Mouse (Mus musculus) layer of hippocampus, postnatal 36 days (tissue): ENCODE data around the gene Ttc7b. TPM values are rescaled to one million over a fixed set of nuclear protein-coding genes. Genes with fewer than 3 reads are reported as not detected.

Source experiments
- DNase-seq, 2 experiments: peaks; one replicate each; pipeline ENCODE4 v3.0.0; 2022
- total RNA-seq, 2 experiments: library from RNA; stranded (reverse); gene quantifications; 2 replicates each; pipeline ENCODE4 v1.2.3; 2021

Ttc7b gene
- total RNA-seq: 100 to 1,000 TPM; 160 to 183 TPM

DNA sequence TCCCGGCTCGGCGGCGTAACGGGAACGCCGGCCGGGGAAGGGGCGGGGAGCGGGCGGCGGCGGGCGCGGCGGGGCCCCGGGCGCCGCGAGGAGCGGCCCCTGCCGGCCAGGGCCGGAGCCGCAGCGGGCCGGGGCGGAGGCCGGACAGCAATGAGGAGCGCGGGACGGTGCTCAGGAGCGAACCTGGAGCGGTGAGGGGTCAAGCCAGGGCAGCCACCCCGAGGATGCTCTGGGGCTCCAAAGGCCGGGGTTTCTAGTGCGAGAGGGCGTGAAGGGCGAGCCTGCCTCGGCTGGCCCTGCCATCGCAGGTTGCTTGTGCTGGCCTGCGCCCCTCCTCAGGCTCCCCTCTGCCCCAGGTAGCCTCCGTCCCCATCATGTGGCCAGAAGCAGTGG, at the start of gene Ttc7b:
TSS of gene Ttc7b (minus strand) at position 33 of the 393 bp plus-strand sequence.
- DNase-seq: peak; percentile 40 to 55

DNA sequence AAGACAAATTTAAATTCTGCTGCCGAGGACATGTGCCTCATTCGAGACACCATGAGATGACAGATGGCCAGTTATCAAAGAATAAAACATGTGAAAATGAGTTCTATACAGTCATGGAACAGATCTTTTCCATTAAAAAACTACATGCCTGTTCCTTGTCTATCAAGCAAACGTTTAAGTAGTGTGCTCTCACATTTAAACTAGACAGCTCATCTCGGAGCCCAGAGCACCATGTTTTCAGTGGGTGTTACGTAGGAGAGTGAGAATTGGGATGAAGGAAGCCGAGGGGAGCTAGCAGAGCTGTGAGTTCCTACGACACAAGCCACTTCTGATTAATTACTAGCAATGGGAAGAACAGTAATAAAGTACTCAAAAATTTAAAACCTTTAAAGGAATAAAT, 48.2 kb upstream of the Ttc7b start:
- peak; percentile 49 to 57 for DNase-seq

DNA sequence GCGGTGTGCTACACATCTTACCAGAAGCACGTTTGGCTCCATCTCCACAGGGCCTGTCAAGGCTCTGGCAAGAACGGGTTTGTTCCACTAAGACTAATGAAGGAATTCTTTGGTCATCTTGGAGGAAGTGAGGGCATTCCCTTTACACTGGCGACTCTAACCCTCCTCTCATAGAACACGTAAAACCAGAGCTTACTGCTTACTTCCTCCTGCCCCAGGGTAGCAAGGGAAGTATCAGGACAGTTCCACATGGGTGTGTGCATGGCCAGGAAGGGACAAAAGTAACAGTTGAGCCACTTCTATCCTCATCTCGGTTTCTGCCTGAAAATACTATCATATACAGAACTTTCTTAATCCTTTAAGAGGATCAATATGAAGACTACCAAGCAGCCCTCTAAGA, 47.5 kb upstream of the Ttc7b start:
- no peak for DNase-seq

DNA sequence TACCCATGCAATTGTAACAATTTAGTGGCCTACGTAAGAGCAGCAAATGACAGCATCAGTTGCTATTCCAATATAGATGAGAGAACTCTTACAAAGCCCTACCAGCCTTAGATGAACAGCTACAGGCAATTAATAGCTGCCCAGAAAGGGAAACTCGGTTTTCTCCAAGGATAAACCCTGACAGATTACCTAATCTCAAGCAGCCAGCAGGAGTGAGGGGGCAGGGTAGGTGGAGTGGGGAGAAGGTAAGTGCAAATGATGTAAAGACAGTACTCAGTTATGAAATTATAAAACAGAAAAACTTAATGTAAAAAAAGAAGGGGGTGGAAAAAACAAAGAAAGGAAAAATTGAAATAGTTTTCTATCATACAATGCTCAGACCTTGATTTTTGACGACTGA, 47.0 kb upstream of the Ttc7b start:
- no peak for DNase-seq

DNA sequence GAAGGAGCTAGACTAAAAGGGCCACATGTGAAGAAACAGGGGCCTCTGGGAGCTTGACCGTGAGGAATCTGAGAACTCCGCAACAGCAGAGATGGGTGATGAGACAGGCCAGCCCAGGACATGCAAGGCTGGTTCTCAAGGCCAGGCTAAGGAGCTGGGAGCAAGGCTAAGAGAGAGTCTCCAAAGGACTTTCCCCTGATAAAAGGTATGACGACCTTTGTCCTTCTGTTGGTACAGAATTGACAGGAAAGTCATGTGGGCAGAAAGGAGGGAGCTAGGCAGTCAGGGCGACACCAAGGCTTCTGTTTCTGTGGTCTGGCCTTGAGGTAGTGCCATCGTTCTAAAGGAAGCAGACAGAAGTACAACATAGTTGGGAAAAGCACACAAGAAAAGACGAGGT, 33.0 kb upstream of the Ttc7b start:
- DNase-seq: no peak

DNA sequence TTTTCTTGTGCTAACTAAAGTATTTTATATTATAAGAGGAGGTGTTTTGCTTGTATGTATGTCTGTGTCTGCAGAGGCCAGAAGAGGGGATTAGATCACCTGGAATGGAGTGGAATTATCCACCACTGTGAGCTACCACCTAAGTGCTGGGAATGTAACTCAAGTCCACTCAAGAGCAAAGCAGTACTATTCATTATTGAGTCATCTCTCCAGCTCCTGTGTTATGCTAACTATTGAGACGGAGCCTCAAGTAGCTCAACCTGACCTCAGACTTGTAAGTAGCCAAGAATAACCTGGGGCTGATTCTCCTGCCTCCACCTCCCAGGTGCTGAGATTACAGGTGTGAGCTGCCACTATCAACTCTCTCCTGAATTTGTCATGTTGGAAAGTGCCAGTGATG, 31.3 kb upstream of the Ttc7b start:
- DNase-seq: no peak

DNA sequence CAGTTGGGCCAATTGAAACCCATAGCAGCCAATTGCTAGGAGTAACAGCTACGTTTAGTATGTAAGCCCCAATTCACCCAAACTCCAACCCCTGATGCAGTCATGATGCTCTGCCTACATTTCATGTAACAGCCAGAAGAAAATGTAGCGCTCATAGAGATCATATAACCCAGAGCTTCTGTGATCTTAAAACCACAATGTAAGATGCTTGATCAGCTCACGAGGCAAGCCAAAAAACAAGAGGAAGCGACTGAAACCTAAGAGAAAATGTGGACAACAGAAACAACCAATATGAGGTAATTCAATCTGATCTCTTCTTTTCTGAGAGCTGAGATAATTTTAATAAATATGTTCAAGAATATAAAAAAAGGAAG, 23.6 kb upstream of the Ttc7b start:
- no peak for DNase-seq

DNA sequence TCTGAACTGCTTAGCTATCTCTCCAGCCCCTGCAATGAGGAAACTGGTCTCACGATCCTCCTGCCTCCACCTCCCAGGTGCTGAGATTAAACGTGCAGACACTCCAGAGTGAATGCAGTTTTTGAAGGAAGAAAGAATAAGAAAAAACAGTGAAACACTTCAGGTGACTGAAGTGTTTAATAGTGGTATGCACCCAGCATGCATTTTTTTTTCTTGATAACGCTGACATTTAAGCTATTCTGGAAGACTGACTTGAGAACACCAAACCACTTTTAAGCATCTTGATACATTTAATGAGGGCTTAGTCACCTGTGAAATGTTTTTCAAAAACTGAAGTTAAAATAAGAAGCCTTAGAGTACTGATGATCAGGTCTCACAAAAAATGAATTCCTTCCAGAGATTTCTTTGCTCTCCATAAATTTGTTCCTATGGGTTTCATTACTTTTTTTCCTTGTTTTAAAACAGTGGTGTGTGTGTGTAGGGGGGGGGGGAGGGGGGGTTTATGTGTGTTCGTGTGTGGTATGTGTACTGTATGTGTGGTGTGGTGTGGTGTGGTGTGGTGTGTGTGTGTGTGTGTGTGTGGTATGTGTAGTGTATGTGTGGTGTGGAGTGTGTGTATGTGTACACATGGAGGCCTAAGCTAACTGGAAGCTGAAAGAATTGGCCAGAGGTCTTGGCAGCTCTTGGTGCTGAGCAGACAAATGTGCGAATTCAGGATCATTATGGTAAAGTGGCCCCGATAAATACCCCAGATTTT, 23.0 kb upstream of the Ttc7b start:
- DNase-seq: no peak

DNA sequence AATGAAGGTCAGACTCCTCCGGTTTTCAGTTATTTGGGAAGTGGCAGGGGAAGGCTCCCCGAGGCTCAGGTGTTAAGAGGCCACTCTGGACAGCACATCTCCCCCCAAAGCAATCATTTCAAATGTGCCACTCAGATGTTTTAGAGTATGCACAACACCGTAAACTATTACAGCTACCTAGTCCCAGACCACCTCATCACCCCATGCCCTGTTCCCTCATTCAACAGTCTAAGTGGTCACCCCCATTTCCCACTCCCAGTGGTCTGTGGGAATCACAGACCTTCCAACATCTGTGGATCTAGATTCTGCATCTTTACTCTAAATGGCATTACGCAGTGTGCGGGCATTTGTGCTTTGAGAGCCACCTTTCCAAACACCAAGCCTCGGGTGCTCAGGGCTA, 21.9 kb upstream of the Ttc7b start:
- no peak for DNase-seq

DNA sequence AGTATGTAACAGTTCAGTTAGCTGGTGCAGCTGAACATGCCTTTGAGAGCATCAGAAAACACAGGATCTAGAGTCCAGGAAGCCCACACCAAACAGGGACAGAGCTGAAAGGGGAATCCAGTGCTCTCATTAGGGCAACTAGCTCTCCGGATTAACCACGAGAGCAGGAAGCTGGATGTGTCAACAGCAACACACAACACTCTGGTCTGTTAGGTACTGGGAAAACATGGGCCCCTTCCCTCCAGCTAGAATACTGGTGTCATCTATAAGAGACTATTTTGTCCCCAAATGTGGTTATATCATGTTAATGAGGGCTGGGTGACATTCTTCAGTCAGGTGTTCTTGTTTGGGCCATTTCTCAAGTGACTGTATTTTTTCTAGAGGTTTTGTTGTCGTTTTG, 21.4 kb upstream of the Ttc7b start:
- DNase-seq: no peak

DNA sequence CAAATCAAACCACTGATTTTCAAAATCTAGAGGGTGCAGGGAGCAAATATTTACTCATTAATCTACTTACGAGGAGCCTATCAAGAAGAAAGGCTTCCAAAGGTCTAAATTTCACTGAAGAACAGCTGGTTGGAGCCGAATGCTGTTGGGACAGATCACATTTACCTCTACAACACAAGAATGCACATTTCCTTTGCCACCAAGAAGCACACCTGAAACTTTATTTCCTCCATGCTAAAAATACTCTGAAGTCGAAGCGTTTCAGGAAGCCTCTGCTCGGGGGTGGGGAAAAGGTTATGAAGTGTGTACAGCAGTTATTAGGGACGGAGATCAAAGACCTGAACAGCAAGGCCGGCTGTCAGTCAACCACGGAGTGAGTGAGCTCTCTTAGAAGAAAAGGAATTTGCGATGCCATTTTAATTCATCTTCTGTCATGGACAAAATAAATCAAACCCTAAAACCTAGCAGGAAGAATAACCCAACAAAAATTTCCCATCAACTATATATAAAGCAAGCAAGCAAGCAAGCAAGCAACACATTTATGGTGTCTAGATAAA, 18.6 kb upstream of the Ttc7b start:
- DNase-seq: no peak

DNA sequence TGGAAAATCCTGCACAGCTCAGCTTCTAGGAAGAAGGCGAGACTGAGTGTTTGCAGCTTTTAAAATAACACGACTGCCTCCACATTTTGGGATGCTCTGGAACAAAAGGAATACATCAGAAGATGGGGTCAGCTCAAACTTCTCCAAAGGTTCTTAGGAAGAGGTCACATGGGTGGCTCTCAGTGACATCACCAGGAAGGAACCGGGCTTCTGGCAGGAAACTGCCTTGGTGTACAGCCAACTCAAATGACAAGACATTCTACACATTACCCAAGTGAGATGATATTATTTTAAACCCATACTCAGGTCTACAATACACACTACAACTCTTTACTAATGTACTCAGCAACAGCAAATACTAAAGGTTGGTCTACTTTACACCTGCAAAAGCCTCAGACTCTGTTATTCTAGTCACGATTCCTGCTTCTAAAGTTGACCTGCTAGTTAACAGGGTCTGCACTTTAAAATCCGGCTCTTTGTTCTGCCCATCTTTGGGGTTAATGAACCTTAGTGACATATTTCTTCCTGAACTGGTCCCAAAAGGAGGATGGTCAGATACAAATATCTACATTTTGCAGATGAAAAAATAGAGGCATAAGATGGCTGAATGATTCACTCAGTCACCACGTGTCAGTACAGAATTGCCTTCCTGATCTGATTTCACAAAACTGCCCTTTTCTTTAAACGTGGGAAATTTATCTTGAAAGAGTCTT, 18.0 kb upstream of the Ttc7b start:
- no peak for DNase-seq

DNA sequence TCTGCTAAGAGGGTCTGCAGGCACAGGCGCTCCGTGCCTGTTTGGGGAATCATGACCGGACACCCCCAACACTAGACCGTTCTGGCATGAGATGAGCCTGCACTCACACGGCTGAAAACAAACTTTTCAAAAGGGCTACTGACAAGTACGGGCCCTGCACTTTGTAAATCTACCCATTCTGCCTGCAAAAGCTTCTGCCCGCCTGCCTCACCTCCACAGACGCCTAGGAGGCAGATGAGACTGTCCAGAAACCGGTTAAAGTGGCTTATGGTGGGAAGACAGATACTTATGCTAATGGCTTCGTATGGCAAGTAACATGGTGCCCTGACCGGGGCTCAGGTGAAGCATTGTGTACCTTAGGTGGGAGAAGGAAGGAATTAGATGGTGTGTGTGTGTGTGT, 16.5 kb upstream of the Ttc7b start:
- no peak for DNase-seq

DNA sequence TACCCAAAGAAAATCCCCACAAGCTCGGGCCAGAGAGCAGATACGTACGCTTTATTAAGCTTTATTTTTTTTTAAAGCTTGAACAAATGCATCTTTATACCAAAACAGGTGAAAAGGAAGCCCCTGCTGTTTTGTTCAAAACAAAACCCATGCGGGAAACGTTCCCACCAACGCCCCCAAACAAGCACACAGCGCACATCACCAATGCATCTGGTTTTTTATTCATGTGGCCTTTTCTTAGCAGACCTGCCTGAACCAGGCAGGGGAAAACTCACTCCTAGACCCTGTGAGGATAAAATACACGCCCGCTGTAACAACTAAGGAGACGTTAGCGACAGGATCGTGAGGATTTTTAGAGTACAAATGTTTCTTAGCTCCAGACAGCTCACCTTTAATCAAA, 14.4 kb upstream of the Ttc7b start:
- DNase-seq: no peak

DNA sequence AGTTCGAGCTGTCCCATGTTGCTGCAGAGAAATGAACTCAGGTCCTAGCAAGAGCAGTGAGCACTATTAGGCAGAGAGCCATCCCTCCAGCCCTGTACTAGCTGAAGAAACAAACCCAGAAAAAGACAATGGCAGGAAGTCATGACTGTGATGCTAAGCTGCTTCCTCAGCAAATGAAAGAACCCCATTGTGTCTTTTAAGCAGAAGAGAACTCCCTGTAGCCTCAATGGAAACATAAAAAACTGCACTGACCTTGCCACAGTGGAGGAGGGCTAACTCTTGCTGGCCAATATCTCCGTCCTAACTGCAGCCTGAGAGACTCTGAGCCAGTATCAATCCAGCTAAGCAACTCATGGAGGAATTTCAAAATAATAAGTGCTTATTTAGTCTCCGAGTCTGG, 13.4 kb upstream of the Ttc7b start:
- no peak for DNase-seq

DNA sequence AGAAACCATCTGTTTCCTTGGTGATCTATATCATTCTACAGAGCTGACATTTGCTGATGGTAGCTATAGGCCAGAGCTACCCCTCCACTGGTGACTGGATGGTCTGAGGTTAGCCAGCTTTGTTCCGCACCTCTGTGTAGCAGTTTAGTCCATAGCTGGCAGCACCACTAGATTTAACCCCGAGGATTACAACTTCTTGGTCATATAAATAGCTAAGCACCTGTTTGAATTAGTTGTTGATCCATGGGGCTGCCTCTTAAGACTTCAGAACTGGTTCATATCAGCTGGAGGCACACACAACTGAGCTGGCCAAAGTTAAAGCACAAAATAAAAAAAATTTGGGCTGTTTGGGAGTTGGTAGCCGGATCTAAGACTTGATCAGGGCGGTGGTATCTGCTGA, 12.6 kb upstream of the Ttc7b start:
- no peak for DNase-seq

DNA sequence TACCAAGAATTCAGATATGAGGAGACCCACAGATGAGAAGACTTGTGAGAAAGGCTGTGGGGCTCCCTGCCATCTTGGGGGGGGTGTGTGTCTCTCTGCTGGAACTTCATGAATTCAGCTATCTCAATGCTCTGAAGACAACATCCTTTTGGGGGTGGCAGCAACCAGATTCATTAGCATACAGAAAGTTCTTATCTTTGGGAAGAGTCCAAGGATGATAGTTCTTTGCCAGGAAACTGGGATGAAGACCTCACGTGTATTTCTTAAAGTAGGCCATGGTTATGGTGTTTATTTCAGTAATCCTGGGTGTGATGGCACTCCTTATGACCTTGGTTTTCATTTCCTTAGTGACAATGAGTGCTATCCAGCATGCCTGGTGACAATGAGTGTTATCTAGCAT, 11.1 kb upstream of the Ttc7b start:
- DNase-seq: no peak

DNA sequence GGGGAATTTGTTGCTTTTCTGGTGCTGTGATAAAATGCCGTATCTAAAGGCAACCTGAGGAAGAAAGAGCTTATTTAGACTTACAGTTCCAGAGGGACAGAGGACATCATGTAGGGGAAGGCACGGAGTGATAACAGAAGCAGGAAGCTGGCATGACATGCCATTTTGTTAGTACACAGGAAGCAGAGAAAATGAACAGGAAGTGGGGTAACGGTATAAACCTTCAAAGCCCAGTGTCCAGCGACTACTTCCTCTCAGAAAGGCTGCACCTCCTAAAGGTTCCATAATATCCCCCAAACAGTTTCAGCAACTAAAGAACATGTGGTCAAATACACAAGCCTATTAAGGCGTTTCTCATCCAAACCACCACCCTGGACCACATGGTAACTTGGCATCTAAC, 10.2 kb upstream of the Ttc7b start:
- DNase-seq: no peak

DNA sequence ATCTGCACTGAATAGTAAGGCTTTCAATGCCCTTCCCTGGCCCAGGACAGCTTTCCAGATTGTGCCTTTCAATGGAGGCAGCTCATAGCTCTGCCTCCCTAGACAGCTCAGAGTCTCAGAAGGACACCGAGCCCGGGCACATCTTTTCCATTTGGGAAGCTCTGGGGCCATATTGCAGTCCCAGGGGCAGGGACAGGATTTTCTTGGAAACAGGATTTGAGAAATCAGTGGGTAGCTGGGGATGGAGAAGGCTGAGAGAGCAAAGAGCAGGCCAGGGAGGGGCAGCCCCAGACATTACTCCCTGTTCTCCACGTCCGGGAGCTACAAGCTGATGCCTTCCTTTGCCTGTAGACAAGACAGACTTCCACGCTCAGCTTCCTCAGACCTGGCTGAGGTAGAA, 9.0 kb upstream of the Ttc7b start:
- DNase-seq: no peak

DNA sequence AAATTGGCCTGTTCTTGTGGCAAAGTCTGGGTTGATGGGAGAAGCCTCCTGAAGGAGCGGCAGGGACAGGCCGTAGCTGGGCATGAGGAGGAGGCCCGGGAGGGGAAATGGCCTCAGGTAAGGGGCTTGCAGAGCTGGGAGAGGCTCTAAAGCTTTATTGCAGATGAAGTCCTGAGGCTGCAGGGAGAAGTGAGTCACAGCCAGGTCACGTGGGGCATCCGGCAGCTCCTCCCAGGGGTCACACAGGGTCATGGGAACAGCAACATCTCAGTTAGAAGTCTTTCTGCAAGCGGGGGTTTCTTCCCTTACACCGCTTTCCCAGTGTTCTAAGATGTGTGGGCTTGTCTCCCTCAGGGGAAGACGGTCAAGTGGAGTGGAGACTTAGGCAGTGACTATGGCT, 8.5 kb upstream of the Ttc7b start:
- DNase-seq: no peak

DNA sequence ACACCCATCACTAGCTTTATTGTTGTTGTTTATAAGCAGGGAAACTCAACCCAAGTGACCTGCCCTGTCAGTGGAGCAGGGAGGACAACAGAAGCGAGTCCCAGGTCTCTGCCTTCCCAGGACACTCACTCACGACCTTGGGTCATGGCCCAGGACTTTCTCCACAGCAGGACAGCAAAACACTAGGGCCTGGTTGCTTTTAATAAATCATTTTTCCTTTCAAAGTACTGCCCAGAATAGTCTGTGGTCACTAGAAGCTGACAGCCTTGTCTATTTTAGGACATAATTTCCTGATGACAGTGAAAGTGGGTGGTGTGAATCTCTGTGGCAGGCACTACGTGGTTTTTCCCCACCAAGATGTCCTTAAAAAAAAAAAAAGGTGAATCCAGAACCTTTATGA, 7.6 kb upstream of the Ttc7b start:
- no peak for DNase-seq

DNA sequence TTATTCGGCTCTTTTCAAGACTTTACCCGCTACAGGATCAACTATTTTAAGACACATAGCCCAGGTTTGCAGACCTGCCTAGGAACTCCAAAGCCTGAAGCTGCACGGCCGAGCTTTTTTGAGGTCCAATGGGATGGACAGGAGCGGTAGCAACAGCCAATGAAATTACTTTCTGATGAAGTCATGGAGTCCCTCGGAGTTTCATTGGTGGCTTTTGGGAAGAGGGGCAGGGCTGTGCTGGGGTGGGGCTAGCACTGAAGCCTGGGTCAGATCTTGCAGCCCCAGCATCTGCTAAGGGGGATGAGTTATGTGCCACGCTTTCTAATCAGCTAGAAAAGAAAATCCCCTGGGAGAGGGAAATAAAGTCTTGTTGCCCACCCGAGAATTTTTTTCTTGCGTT, 7.1 kb upstream of the Ttc7b start:
- peak; percentile 72 to 81 for DNase-seq

DNA sequence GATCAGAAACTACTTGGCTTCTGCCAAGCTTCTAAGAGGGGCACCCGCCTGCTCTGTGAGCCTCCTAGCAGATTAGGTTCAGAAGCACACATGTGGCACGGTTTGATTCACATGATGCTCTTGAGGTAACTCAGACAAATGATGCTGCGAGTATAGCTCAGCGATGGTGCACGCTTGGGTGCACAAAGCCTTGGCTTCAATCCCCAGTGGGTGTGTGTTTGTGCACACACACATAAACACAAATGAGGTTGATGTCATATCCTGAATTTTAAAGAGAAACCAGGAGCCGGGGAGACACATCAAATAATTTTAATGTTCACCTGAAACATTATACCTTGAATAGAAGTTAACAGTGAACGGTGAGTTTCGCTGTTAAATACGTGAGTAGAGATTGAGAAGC, 6.6 kb upstream of the Ttc7b start:
- no peak for DNase-seq

DNA sequence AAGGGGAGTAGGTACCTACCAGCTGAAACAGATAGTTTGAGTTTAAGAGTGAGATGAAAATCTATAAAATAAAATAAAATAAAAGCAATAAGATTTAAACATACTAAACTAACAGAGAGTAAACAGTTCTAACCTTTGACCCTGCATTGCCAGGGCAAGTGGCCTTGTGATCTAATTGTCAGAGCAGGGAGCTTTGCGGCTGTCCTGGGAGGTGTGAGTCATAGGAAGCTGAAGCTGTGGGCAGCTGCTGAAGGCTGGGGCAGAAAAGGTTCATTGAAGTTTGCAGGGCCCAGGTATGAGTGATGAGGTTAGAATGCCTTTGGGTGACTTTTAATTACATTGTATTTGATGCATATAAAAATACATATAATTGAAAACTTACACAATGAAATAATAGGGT, 5.3 kb upstream of the Ttc7b start:
- no peak for DNase-seq
